Mouse (Mus musculus): Measurements from ENCODE around the gene Rrp1b. TPM values are rescaled to one million over a fixed set of nuclear protein-coding genes. Genes with fewer than 3 reads are reported as not detected.

Rrp1b gene
- polyA plus RNA-seq (2014; fragmentation: Illumina TruSeq; extraction: RNeasy Lipid Tissue Mini Kit (QIAGEN cat#74804); ENCODE audit: low read depth, low replicate concordance) = 2.4 TPM

GRCm38 (mm10) chr17:32035609-32036508 is at the start of gene Rrp1b, which contains the start of gene Hsf2bp:
TSS of gene Rrp1b (plus strand) at chr17:32036100.
TSS of gene Hsf2bp (minus strand) at chr17:32036349.

Other genes starting within 250 kb of the Rrp1b start
- gene Sik1, start 180.3 kb upstream of the Rrp1b start, polyA plus RNA-seq (2014; fragmentation: Illumina TruSeq; extraction: RNeasy Lipid Tissue Mini Kit (QIAGEN cat#74804); ENCODE audit: low read depth, low replicate concordance) = 2.8 TPM
- gene Hsf2bp, start 249 bp downstream of the Rrp1b start, polyA plus RNA-seq (2014; fragmentation: Illumina TruSeq; extraction: RNeasy Lipid Tissue Mini Kit (QIAGEN cat#74804); ENCODE audit: low read depth, low replicate concordance) = 0.22 TPM
- 0.44 TPM for gene Notch3, start 130.8 kb downstream of the Rrp1b start, polyA plus RNA-seq (2014; fragmentation: Illumina TruSeq; extraction: RNeasy Lipid Tissue Mini Kit (QIAGEN cat#74804); ENCODE audit: low read depth, low replicate concordance)
- 0.35 TPM for gene Ephx3, start 153.4 kb downstream of the Rrp1b start, polyA plus RNA-seq (2014; fragmentation: Illumina TruSeq; extraction: RNeasy Lipid Tissue Mini Kit (QIAGEN cat#74804); ENCODE audit: low read depth, low replicate concordance)
- gene Brd4, start 248.6 kb downstream of the Rrp1b start, polyA plus RNA-seq (2014; fragmentation: Illumina TruSeq; extraction: RNeasy Lipid Tissue Mini Kit (QIAGEN cat#74804); ENCODE audit: low read depth, low replicate concordance) = 28.5 TPM